Mouse (Mus musculus) myocyte (in vitro differentiated cells): ENCODE measurements at regions not wholly inside any gene's neighbourhood (a gene's known extent, or its start where the extent isn't known, plus 50 kb on each side); places are given as distances from the start of the nearest gene placed in this dataset.

ENCODE experiments used
- CEBPB ChIP-seq: IDR thresholded peaks from 2 replicates; pipeline ENCODE4 v1.6.1; 2011; ENCODE audit warnings: mild to moderate bottlenecking, moderate library complexity; ENCODE audit not compliant: poor library complexity, insufficient read depth, severe bottlenecking
- E2F4 ChIP-seq: IDR thresholded peaks from one replicate; pipeline ENCODE4 v1.6.1; 2011; ENCODE audit warnings: mild to moderate bottlenecking, control low read depth, moderate library complexity; ENCODE audit not compliant: insufficient read depth
- MAX ChIP-seq: IDR thresholded peaks from one replicate; pipeline ENCODE4 v1.6.1; 2011; ENCODE audit warnings: low read depth, mild to moderate bottlenecking, control low read depth
- MYOD1 ChIP-seq, 3 experiments: IDR thresholded peaks; one replicate each; pipeline ENCODE4 v1.6.1; 2011; ENCODE audit warnings: control low read depth in 2 of 3, low read depth in 2 of 3, mild to moderate bottlenecking in 2 of 3, moderate library complexity in 1 of 3; ENCODE audit not compliant: insufficient read length in 2 of 3, control insufficient read depth in 1 of 3
- MYOG ChIP-seq, 3 experiments: IDR thresholded peaks; one replicate each; pipeline ENCODE4 v1.6.1; 2011; ENCODE audit warnings: control low read depth in 2 of 3, low read depth in 2 of 3, mild to moderate bottlenecking in 2 of 3; ENCODE audit not compliant: insufficient read length in 2 of 3, control insufficient read depth in 1 of 3, insufficient read depth in 1 of 3
- POLR2A ChIP-seq: IDR thresholded peaks from one replicate; pipeline ENCODE4 v1.6.1; 2011; ENCODE audit warnings: low read depth, mild to moderate bottlenecking, control low read depth, moderate library complexity; ENCODE audit not compliant: insufficient read length
- POLR2AphosphoS2 ChIP-seq: IDR thresholded peaks from one replicate; pipeline ENCODE4 v1.6.1; 2011; ENCODE audit warnings: low read depth, control low read depth; ENCODE audit not compliant: insufficient read length
- REST ChIP-seq: IDR thresholded peaks from one replicate; pipeline ENCODE4 v1.6.1; 2011; ENCODE audit warnings: mild to moderate bottlenecking, control low read depth, moderate library complexity; ENCODE audit not compliant: insufficient read depth, insufficient read length
- SRF ChIP-seq: IDR thresholded peaks from one replicate; pipeline ENCODE4 v1.6.1; 2011; ENCODE audit warnings: low read depth; ENCODE audit not compliant: control insufficient read depth, insufficient read length
- TCF12 ChIP-seq: IDR thresholded peaks from one replicate; pipeline ENCODE4 v1.6.1; 2011; ENCODE audit warnings: mild to moderate bottlenecking, control low read depth; ENCODE audit not compliant: poor library complexity, insufficient read depth, severe bottlenecking
- TCF3 ChIP-seq: IDR thresholded peaks from one replicate; pipeline ENCODE4 v1.6.1; 2011; ENCODE audit warnings: low read depth, control low read depth; ENCODE audit not compliant: insufficient read length
- USF1 ChIP-seq: IDR thresholded peaks from one replicate; pipeline ENCODE4 v1.6.1; 2011; ENCODE audit warnings: low read depth, mild to moderate bottlenecking, control low read depth, moderate library complexity

DNA sequence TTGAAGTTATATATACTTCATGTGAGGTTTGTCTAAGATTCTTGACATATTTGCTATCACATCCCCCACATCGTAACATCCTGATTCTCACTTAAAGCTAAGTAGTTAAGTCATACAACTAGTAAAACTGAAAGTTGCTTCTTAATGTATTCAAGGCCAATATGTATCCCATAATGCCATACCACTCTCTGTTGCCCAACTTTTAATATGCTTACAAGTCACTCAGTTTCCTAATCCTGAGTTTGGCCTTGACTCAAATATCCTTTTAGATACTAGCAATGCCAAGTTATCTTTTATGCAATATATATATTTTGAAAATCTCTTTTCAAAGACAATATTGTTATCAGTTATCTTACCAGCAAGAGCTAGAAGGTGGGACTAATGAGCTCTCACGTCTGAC lies 54.3 kb downstream of the Gm11361 start:
- TF ChIP-seq POLR2AphosphoS2, result no peak
- no peak for TF ChIP-seq POLR2A
- TF ChIP-seq SRF, result no peak
- TF ChIP-seq MYOD1 (IDR thresholded peaks at IDR 0.05; ENCODE audit: control insufficient read depth in 1 of 3, insufficient read length in 2 of 3, low read depth in 2 of 3), result no peak
- TF ChIP-seq MYOG (IDR thresholded peaks at IDR 0.05; ENCODE audit: control insufficient read depth in 1 of 3, insufficient read depth in 1 of 3, insufficient read length in 2 of 3, low read depth in 2 of 3), result no peak
- no peak for TF ChIP-seq MAX
- no peak for TF ChIP-seq TCF12
- TF ChIP-seq USF1, result no peak
- TF ChIP-seq E2F4, result no peak
- TF ChIP-seq CEBPB, result no peak
- TF ChIP-seq REST, result no peak
- TF ChIP-seq TCF3, result no peak
